13 mouse cellular contexts compared by ENCODE assay signal in the genomic region with DNA sequence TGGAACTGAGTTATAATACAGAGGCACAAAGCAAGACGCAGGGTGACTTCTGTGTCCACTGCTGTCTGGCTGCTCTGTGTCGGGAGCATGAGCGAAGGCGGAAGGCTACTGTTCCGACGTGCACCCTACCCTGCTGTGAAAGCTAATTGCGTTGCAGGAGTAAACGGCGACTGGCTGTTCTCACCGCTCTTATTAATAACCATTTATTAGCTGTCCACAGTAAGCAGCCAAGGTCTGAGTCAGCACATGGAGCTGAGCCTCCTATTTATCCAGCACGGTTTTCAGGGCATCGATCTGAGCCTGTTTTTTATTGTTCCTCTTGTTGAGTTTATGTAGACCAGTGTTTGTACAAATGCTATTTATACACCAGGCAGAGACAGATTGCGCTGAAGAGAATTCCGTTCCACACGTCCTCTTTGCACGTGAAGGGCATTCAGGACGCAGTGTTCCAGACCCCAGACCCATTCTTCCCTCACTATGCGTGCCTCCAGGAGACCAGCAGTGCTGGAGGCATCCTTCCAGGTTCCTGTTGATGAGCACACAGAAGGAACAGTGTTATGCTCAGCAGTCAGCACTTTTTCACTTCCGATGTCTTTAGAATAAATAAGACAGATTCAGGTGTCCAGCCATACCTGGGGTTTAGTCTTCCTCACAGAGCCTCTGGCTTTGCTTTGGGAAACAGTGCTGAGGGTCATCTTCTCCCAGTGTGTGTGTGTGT. TPM values are rescaled to one million over a fixed set of nuclear protein-coding genes. Genes with fewer than 3 reads are reported as not detected.
A peak's percentile ranks its signal among the peaks of the same experiment; 100 is the strongest.
DNase-seq lines count a peak whose midpoint lies in the region; ATAC-seq and TF ChIP-seq lines count a peak whose summit lies in the region.
"Had no signal": no experiment of that assay in that cellular context is flagged by ENCODE, and none has a peak within 500 bp of the region (broad histone marks: within the 10 kb centered on the region; RNA-seq: fewer than 3 reads in every experiment).

No protein-coding gene starts in this region.

- no peaks in the 10 kb centered on the region for H3K27me3 ChIP-seq in hindbrain, embryonic 15.5 days
- no peaks in the 10 kb centered on the region for H3K27me3 ChIP-seq in neural tube, embryonic 12.5 days (replicated peaks)
- H3K27me3 ChIP-seq: liver, embryonic 15.5 days had no signal

- ATAC-seq in hindbrain, embryonic 15.5 days (ENCODE audit: low FRiP score, low read depth), result peak; percentile 39
- ATAC-seq in neural tube, embryonic 12.5 days (ENCODE audit: low FRiP score, low read depth), result peak; percentile 51
- ATAC-seq: inflammation-experienced regulatory T-cells, adult 6 months had no signal

- peak overlapping the region; percentile 24; the same call in 1 of the 2 replicates for H3K4me3 ChIP-seq in layer of hippocampus, adult 2 months
- no peak overlapping the region for H3K4me3 ChIP-seq in hindbrain, embryonic 15.5 days
- no peak overlapping the region for H3K4me3 ChIP-seq in neural tube, embryonic 12.5 days
- H3K4me3 ChIP-seq: liver, embryonic 15.5 days had no signal

- peak; percentile 16 for DNase-seq in adrenal gland, adult 2 months
- no peak for DNase-seq in adrenal gland, adult 18-20 months (ENCODE audit: low spot score in 2 of 2)
- DNase-seq in layer of hippocampus, adult 2 months (ENCODE audit: low spot score in 2 of 2), result peak in 1 of 2 experiments; percentile 40
- no peak for DNase-seq in layer of hippocampus, postnatal 10 days (ENCODE audit: low spot score in 2 of 2)
- no peak for DNase-seq in kidney, postnatal 10 days
- DNase-seq in cerebellum, adult 8-10 months, result no peak
- DNase-seq: cerebellum, adult 9-10 months; gastrocnemius, postnatal 10 days had no signal

- H3K9ac ChIP-seq in hindbrain, embryonic 15.5 days, result no peak overlapping the region
- no peak overlapping the region for H3K9ac ChIP-seq in neural tube, embryonic 12.5 days
- H3K9ac ChIP-seq: liver, embryonic 15.5 days had no signal

- H3K4me1 ChIP-seq in hindbrain, embryonic 15.5 days (replicated peaks), result peaks cover 18% of the 10 kb centered on the region
- H3K4me1 ChIP-seq in neural tube, embryonic 12.5 days, result peaks cover 5% of the 10 kb centered on the region; the same call in 1 of the 2 replicates
- H3K4me1 ChIP-seq: liver, embryonic 15.5 days had no signal

- TF ChIP-seq CTCF in layer of hippocampus, adult 2 months (conservative IDR thresholded peaks at IDR 0.05), result no peak

- H3K27ac ChIP-seq in layer of hippocampus, adult 2 months, result peak overlapping the region; percentile 67
- H3K27ac ChIP-seq in hindbrain, embryonic 15.5 days (replicated peaks), result peak overlapping the region; percentile 65
- H3K27ac ChIP-seq in neural tube, embryonic 12.5 days, result 0 out of 2 replicates have a peak overlapping the region, but pooled peaks have one; percentile 26
- H3K27ac ChIP-seq: liver, embryonic 15.5 days had no signal

- no peaks in the 10 kb centered on the region for H3K36me3 ChIP-seq in hindbrain, embryonic 15.5 days
- H3K36me3 ChIP-seq in neural tube, embryonic 12.5 days, result no peaks in the 10 kb centered on the region
- H3K36me3 ChIP-seq: G1E; liver, embryonic 15.5 days had no signal

- peak overlapping the region; percentile 29; the same call in 1 of the 2 replicates for H3K4me2 ChIP-seq in hindbrain, embryonic 15.5 days
- H3K4me2 ChIP-seq in neural tube, embryonic 12.5 days (replicated peaks), result 0 out of 2 replicates have a peak overlapping the region, but pooled peaks have one; percentile 9
- H3K4me2 ChIP-seq: liver, embryonic 15.5 days had no signal

- WGBS in hindbrain, embryonic 15.5 days, result 23% methylated on average over 19 of the region's 19 CpGs
- 58% methylated on average over 19 of the region's 19 CpGs for WGBS in neural tube, embryonic 12.5 days

- no peaks in the 10 kb centered on the region for H3K9me3 ChIP-seq in hindbrain, embryonic 15.5 days
- H3K9me3 ChIP-seq in neural tube, embryonic 12.5 days, result no peaks in the 10 kb centered on the region
- H3K9me3 ChIP-seq: G1E; liver, embryonic 15.5 days had no signal

RNA-seq across cellular contexts. Expression of gene Med10, which starts 21.9 kb away (rescaled TPM):
- total RNA-seq in adrenal gland, adult 2 months (2021), result 10 to 100 TPM; 49.7 to 72.5 TPM
- 27.5 and 33.5 TPM in 2 replicates for polyA plus RNA-seq in adrenal gland, adult 2 months (2012; rRNA removed)
- total RNA-seq in adrenal gland, adult 18-20 months (2021), result 10 to 100 TPM; 45.4 to 56.2 TPM
- total RNA-seq in layer of hippocampus, adult 2 months (2021), result 10 to 100 TPM; 58.0 to 61.4 TPM
- 10 to 100 TPM; 80.7 to 87.1 TPM for total RNA-seq in layer of hippocampus, postnatal 10 days (2021)
- polyA plus RNA-seq in hindbrain, embryonic 15.5 days (2015; fragmentation: Nextera tagmentation; extraction: Ambion mirVana), result 139 TPM in 2 replicates
- polyA plus RNA-seq in neural tube, embryonic 12.5 days (2016; fragmentation: Nextera tagmentation; extraction: Ambion mirVana), result 190 and 210 TPM in 2 replicates
